Mouse (Mus musculus) brain, embryonic 18.5 days (tissue): ENCODE data around the gene Barhl1.

Experiments
- DNase-seq: peaks from one replicate; pipeline ENCODE4 v3.0.0-alpha.2; 2012; ENCODE audit warnings: low read depth, low spot score

Gene Barhl1

DNA sequence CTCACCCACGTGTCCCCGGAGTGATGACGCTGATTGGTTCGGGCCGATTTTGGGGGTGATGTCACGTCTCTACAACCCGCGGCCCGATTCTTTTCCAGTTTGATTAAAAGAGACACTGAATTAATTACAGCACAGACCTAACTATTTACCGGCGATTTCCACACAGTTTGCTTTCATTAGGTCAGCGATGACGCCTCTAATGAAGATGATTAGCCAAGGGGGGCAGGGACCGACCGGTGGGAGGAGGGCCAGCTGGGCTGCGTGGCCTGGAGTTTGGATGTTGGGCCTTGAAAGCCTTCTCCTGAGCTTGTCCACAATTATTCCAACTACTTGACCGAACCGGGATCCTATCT lies at the start of gene Barhl1:
Barhl1 (minus strand) TSS at position 156 of the 353 bp plus-strand sequence.
- DNase-seq, result no peak

DNA sequence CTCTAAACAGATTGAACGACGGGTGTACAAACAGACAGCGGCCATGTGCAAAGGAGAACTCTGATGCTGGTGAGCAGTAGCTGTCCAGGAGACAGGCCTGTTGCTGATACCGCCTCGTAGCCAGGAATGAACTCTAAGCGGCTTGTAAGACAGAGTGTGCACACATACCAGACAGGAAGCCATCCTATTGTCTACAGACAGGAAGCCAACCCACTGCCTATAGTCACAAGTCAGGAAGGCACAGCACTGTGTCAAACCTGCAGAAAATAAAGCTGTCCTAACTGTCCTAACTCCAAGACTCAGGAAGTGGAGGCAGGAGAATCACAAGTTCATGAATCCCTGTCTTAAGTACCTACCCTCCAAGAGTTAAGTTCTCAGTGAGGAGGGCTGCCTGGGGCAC lies 47.1 kb upstream of the Barhl1 start:
- no peak for DNase-seq

DNA sequence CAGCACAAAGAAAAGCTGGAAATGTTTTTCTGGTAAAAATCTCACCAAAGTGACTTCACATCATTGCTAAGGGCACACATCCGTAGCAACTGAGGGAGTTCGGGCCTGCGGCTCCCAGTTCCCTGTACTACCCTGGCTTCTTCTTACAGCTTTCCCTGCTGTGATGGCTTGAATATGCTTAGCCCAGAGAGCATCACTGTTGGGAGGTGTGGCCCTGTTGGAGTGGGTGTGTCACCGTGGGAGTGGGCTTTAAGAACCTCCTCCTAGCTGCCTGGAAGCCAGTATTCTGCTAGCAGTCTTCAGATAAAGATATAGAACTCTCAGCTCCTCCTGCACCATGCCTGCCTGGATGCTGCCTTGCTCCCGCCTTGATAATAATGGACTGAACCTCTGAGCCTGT lies 45.2 kb upstream of the Barhl1 start:
- DNase-seq, result no peak

DNA sequence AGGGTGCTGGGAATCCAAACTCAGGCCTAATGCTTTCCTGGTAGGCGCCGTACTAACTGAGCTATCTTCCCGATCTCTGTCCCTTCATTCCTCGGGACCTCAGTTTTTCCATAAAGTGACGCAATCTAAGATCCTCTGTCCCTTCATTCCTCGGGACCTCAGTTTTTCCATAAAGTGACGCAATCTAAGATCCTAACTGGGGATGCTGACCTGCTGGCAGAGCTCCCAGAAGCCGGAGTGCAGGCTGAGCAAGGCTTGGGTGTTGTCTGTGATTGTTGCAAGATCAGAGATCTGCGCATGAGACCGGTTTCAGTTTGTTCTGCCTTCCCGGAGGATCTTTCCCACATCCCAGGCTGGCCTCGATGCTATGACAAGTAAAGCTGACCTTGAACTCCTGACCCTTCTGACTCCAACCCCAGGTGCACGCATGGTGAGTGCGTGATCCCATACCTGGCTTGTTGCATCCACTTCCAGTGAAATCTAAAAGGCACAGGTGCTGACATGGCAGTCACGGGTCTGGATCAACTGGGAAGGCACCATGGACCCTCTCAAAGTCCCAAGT lies 44.6 kb upstream of the Barhl1 start:
- DNase-seq, result no peak

DNA sequence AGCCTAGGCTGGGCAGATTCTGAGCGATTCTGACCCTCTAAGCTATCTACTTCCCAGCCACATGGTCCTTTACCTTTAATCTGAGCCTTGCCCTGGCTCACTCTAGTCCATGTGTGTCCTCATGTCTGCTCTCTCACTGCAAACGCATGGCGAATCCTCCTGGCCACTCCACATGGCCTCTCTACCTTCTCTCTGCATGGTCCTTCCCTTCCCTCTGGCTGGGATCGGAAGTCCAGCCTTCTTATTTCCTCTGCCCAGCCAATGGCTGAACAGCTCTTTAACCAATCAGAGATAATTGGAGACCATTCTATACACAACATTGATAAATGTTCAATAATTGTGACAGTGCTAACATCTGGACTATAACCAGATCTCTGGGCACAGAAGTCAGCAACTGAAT lies 40.4 kb upstream of the Barhl1 start:
- no peak for DNase-seq

DNA sequence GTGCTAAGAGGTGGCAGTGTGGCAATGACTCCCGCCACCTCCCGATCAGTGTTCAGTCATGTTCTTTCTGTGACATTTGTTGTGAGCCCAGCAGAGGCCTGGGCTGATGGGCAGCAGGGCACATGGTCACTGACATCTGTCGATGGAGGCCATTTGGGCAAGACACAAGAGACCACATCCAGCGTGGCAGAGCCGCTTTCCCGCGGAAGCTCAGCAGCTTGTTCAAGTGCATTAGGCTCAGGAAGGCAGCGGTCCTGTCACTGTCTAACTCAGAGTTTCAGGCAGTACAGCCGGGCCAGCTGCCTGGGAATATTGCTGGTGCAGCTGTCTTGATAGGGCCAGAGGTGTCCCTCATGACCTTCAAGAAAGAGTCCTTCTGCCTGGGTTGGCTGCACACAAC lies 38.1 kb upstream of the Barhl1 start:
- no peak for DNase-seq

DNA sequence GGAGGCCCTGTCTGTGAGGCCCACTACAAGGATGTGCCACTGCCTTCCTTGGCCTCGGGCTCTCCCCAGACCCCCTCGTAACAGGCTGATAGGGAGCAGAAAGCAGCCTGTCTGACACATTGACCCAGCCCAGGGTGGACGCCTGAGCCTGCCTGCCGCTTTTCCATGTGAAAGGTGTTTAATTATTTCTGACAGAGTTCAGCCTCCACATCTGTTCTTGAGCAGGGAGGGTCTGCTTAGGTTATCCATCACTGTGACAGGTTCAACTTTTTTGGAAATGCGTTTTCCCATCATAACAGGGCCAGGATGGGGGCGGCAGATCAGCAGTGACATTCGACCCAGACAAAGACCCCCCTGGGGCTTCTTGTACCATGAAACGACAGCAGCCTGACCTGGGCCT lies 36.5 kb upstream of the Barhl1 start:
- no peak for DNase-seq

DNA sequence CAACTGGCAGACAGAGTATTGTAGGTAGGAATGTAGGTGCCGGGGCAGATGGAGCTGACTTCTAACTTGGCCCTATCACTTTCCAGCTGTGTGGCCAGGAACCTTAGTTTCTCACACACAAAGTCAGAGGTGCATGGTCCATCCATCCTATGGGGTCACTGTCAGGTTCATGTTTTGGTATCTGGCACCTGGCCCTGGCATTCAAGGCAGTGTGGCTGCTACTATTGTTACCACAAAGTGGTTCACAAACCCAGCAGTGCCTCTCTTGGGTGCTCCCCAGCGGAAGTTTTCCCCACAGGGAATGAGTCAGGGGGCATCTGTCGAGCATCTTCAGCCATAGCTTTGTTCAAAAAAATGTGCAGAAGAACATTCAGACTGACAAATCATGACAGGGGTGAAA lies 29.8 kb upstream of the Barhl1 start:
- DNase-seq, result no peak

DNA sequence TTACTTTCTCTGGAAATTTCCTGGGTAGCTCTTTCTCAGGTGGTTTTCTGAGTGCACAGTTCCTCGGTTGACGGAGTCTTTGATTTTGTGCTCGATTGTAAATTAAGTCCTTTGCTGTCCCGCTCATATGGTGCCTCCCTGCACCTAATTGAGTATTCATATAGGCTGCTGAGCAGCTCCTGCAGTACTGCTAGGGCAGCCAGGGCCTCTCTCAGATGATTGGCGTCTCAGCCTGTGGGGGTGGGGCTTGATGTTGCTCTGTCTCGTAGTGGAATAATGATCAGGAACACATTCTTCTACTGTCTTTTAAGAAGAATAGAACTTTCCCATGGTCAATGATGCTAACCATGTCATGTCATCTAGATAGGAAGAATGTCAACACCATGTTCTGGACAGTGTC lies 28.9 kb upstream of the Barhl1 start:
- no peak for DNase-seq

DNA sequence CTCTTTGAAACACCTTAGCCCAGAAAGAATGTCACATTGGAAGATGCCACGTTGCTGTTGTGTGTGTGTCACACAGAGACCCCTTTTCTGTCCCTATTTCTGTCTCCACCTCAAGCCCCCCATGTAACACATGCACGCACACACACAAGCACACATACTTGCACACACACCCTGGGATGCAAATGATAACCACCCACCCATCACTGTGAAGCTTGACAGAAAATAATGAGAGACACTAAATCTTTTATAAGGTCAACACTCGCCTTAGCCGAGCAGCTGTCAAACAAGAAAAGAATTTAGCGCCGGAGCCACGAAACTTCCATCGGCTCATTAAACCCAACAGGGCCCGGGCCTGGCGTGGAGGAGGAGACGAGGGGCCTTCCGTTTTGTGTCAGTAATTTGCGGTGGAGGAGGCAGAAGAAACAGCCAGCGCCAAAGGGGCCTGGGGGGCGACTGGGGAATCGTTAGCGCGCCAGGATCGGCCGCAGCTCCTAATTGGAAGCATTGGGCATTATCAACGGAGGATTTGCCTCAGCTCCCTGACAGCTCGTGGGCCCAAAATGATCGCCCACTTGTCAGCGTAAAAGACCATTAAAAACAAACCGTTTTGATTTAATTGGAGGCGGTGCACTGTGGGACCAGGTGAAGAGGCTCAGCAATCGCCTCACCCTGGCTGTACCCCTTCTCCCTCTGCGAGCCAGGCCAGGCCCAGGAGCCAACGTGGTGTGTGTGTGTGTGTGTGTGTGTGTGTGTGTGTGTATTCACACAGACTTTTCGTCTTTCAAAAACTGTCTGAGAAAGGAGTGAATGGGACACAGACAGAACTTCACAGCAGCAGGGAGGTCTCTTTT lies 27.4 kb upstream of the Barhl1 start:
- DNase-seq, result no peak

DNA sequence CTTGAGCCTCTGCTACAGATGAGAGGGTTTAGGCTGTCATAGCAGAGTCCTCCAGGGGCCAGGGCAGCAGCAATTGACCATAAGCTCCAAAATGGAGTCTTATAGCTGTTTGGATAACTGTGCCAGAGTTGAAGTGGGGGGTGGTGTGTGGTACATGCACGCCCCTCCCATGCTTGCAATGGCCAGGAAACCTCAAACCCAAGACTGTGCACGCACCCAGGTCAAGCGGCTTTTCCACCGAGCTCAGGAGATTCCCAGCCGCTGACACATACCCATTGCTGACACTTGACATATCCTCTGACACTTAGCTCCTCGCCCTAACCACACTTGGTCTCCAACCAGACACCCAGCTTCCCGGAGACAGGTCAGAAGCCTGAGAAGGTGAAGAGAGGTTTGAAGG lies 22.5 kb upstream of the Barhl1 start:
- no peak for DNase-seq

DNA sequence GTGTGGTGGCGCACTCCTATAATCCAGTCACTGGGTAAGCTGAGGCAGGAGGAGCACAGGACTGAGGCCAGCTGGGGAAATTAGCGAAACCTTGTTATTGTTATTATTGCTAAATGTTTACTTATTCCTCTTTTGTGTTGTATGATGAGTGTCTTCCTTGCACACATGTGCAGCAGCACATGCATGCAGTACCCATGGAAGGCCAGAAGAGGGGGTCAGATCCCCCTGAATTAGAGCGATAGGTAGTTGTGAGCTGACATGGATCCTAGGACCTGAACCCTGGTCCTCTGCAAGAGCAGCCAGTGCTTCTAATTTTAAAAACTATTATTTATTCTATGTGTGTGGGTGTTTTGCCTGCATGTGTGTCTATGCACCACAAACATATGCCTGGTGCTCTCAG lies 14.1 kb upstream of the Barhl1 start:
- no peak for DNase-seq

DNA sequence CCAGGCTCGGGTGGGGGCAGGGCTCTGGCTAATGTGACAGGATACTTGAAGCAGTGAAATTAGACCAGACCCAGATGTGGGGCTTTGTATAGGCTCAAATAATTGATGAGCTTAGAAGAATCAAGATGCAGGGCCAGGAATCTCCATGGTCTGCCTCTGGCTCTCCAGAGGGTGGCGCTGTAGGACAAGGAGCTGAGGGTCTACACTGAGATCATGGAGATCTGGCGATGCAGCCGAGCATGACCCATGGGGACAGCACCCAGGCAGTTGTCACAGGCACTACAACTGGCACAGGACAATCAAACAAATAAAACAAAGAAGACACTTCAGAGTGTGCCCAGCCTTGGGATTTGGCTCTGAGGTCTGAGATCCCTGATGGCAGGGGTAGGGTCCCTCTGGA lies 7.4 kb upstream of the Barhl1 start:
- DNase-seq, result no peak

DNA sequence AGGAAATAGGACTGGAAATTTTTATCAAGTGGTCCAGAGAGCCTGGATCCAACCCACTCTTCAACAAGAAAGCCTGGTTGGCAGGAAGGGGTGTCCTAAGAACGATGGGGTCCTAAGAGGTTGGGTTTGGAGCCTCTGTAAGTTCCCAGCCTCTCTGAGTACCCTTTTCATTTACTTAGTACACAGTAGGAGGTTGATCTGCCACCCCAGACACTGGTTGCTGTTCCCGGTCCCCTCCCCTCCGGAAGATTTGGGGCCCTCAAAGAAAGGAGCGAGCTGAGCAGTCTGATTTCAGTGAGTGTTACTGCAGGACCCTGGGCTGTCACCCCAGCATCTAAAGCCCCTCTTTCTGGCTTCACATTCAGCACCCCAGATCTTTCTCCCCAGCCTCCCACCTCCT lies 2.5 kb upstream of the Barhl1 start:
- DNase-seq, result no peak

DNA sequence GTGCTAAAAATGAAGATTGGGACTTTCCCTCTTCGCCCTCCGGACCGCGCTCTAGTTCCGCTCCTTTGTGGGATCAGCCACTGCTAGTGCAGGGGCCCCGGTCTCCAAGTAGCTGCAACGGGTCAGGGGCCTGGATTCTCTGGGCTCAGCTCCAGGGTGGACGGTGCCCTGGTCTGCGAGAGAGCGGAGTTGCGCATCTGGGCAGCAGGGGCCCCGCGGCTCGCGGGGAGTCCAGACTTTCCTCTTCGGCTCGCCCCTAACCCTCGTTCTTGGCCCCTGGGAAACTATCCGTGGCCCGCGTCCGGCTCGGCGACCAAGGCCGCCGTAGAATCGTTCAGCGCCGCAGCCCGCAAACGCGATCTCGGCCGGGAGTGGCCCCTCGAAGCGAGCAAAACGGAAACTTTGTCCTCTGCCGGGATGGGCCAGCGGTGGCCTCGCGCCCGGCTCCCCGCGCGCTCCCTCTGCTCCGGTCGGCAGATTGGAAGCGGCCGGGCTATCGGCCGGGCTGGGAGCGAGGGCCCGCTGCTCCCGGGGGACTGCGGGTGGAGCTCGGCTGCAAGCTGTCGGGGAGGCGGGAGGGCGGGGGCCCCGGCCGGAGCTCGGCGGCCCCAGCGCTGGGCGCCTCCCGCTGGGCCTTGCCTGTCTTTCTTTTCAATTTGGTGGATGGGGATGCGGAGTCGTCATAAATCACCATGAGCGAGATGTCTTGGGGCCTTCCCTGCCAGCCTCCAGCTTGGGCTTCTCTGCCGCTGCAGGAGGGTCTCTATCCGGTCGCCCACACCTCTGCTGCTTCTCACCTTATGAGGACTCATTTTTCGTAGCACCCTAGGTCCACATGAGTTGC lies 1.3 kb upstream of the Barhl1 start:
- no peak for DNase-seq

DNA sequence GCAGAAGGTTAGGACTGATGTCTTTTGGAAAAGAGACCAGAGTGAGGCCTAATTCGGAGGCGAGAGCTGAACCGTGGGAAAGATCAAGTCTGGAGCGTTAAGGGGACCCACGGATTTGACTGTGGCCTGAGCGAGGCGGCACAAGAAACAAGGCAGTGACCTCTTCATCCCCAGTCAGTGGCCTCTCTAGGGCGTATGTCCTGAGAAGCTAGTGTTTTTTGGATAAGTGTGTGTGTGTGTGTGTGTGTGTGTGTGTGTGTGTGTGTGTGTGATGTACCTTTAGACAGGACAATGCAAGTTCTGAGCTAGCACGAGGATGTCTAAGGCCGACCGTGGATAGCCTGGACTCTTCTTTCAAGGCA lies 669 bp upstream of the Barhl1 start:
- DNase-seq, result no peak

DNA sequence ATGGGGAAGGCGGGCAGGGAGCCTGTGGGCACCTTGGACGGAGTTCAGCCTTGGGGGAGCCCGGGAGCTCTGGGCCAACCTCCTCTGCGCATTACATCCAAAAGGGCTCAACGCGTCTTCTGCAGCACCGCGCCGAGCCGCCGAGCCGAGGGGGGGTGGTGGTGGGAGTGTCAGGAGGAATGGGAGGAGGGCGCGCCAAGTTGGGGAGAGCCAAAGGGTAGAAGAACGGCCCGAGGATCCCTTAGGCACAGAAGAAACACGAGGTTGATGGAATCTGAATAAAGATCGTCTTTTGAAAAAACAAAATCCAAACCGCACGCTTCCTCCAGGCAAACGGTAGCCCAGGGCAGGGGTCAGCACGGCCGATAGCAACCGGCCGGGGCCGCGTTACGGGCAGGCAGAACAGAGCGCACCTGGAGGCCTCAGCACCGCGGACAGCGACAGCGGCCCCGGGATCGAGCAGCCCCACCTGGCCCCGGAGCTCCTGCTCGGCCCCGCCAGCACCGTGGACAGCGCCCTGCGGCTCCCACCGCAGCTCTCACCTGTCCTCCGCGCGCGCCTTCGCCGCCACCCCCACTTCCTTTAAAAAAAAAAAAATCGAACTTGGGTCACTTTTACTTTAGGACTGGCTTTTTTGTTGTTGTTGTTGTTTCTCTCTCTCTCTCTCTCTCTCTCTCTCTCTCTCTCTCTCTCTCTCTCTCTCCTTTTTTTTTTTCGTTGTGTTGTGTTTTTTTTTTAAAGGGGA lies 528 bp downstream of the Barhl1 start:
- no peak for DNase-seq

DNA sequence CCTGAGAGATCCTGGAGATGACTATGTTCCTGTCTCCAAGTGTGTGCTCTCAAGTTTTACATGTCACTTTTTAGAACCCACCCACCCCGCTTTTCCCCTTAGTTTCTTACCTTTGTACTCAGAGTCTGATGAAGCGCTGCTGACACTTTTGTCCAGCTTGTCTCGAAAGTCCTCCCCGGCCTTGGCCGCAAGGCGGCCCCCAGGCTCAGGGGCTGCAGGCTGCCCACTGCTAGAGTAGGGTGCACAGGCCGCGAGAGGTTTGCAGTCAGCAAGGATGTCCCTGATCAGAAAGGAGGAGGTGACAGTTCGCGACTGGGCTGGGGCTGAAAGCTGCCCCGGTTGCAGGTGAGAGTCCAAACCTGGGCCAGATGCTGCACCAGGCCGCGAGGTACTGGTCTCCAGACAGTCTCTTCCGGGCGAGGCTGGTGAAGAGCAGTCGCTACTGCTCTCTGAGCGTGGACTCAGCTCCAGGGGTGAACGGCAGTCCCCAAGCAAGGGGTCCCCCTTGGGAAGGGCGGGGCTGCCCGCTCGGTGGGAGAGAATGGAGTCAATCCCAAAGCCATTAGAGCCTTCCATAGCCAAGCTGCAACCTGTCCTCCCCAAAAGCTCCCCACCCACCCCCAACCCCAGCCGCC lies 1.2 kb downstream of the Barhl1 start:
- no peak for DNase-seq

DNA sequence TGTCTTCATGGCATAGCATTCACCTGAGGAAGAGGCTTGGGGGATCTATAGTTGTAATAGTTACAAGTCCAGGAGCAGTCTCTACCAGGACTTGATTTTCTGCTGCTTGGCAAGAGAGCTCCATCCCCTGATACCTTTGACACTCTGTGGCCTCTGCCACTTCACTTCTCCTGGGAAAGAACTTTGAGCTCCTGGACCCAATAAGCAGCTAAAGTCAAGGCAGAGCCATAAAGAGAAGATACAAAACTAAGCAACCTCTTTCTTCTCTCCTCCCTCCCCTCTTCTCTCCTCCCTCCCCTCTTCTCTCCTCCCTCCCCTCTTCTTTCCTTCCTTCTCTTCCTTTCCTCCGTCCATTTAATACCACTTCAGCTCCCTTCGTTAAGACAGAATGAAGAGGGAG lies 2.3 kb downstream of the Barhl1 start:
- DNase-seq, result no peak

DNA sequence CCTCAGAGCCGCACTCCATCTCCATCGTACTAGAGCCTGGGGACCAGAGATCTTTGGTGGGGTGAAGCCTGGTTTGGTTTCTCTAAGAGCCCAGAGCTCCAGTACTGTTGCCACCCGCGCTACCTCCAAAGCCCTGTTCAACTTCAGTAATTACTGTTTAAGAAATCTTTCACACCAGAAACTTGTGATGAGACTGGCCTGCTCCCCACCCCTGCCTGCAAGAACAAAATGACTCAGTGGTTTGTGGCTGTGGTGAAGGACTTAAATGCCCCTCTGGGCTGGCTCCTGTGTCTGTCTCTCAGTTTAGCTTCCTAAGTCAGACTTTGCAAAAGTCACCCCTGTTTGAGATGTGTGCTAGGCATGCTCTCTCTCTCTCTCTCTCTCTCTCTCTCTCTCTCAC lies 3.5 kb downstream of the Barhl1 start:
- no peak for DNase-seq

DNA sequence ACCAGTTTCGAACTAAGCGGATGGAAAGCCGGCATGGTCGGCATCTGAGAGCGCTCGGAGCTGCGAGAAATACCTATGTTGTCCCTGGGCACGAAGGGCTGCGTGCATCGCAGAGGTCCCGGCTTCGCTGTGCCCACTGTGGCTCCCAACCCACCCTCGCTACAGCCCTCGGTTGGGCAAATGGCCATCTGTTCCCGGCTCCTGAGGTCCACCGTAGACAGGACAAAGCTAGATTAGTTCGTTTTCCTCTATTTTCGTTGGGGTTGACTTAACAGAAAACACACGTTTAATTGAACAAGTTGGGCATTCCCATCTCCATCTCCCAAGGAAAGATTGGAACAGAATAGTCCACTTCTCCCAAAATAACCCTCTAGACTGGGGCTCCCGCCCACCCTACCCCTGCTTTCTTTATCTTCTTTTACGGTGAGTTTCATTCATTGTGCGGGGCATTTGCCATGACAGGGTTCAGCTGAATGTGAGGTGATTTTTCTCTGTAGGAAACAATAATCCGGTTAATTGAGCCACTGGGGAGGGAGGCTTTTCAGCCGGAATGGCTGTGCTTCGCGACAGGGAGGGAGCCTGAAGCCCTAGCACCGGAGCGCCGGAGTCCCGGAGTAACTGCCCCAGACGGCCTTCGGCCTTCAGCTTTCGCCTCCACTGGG lies 4.3 kb downstream of the Barhl1 start:
- DNase-seq, result no peak
